Mouse (Mus musculus): ENCODE measurements around the gene Pold1. TPM values are rescaled to one million over a fixed set of nuclear protein-coding genes. Genes with fewer than 3 reads are reported as not detected.

Gene Pold1
- polyA plus RNA-seq, 1 experiment from 2014 or later: 94.3 TPM

GRCm38 (mm10) chr7:44589946-44590345, 41.3 kb upstream of the Pold1 start:
- ATAC-seq: no peak
- Histone ChIP-seq H3K27ac (no peak overlapping the region), H3K4me1 (peaks cover 29% of the 10 kb centered on the region), H3K4me2 (peak overlapping the region; percentile 88), H3K9ac (no peak overlapping the region; the same call in 1 of the 2 replicates), H3K9me3 (replicated peaks) (no peaks in the 10 kb centered on the region; the same call in 1 of the 2 replicates), H3K27me3 (replicated peaks) (peaks cover 100% of the 10 kb centered on the region), H3K4me3 (peak overlapping the region; percentile 57; the same call in 1 of the 2 replicates), H3K36me3 (no peaks in the 10 kb centered on the region)
- 5% methylated on average over 13 of the region's 13 CpGs for WGBS (ENCODE audit: insufficient replicate concordance)

DNA sequence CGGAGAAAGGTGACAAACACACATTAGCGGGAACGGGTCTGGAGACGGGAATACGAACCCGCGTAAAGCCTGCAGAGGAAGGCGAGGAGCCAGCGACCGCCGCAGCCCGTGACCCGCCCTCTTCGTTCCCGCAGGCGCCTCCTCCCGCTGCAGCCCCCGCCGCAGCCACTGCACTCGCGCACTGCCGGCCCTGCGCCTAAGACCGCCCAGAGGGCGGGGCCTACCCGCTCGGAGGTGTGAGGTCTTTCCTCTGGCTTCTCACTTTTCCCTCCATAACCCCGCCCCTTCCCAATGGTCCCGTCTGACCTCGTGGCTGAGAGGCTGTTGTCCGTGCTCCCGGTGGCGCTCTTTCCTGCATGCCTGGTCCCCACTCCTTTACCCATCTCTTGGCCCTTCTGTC, 40.5 kb upstream of the Pold1 start:
- Histone ChIP-seq H3K9ac (no peak overlapping the region), H3K27ac (no peak overlapping the region), H3K27me3 (replicated peaks) (peaks cover 100% of the 10 kb centered on the region), H3K4me2 (peak overlapping the region; percentile 61), H3K36me3 (no peaks in the 10 kb centered on the region), H3K4me1 (peaks cover 29% of the 10 kb centered on the region), H3K9me3 (replicated peaks) (no peaks in the 10 kb centered on the region; the same call in 1 of the 2 replicates), H3K4me3 (peak overlapping the region; percentile 38)
- WGBS (ENCODE audit: insufficient replicate concordance): under 1% methylated on average over 33 of the region's 33 CpGs
- no peak for ATAC-seq

GRCm38 (mm10) chr7:44588338-44588737, 39.7 kb upstream of the Pold1 start:
- peaks cover 29% of the 10 kb centered on the region for H3K4me1 ChIP-seq
- peak overlapping the region; percentile 61 for H3K4me2 ChIP-seq
- WGBS (ENCODE audit: insufficient replicate concordance): 9% methylated on average over 12 of the region's 12 CpGs
- no peak overlapping the region for H3K4me3 ChIP-seq
- no peak overlapping the region for H3K9ac ChIP-seq
- H3K27ac ChIP-seq: no peak overlapping the region
- H3K27me3 ChIP-seq (replicated peaks): peaks cover 92% of the 10 kb centered on the region
- H3K36me3 ChIP-seq: no peaks in the 10 kb centered on the region
- no peaks in the 10 kb centered on the region; the same call in 1 of the 2 replicates for H3K9me3 ChIP-seq (replicated peaks)
- no peak for ATAC-seq

DNA sequence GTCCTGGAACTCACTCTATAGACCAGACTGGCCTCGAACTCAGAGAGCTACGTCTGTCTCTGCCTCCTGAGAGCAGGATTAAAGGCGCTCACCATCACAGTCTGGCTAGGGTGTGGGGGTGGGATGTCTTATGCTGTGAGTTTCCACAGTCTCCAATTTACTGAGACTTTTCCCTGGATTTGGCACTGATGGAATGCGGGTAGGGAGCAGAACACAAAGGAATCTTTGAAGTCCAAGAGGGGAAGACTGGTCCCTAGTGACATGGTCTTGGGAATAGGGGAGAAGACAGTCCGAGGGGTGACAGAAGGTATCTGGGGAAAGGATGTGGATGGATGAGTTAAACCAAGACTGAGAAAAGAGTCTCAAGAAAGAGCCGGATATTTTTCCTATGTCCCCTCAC, 39.0 kb upstream of the Pold1 start:
- WGBS (ENCODE audit: insufficient replicate concordance): 28% methylated on average over 6 of the region's 6 CpGs
- no peak overlapping the region for H3K4me2 ChIP-seq
- no peaks in the 10 kb centered on the region; the same call in 1 of the 2 replicates for H3K9me3 ChIP-seq (replicated peaks)
- H3K9ac ChIP-seq: no peak overlapping the region
- no peak for ATAC-seq
- H3K27me3 ChIP-seq (replicated peaks): peaks cover 87% of the 10 kb centered on the region
- H3K27ac ChIP-seq: no peak overlapping the region
- peaks cover 29% of the 10 kb centered on the region for H3K4me1 ChIP-seq
- H3K4me3 ChIP-seq: no peak overlapping the region
- no peaks in the 10 kb centered on the region for H3K36me3 ChIP-seq

GRCm38 (mm10) chr7:44586930-44587329, 38.3 kb upstream of the Pold1 start:
- no peak overlapping the region for H3K9ac ChIP-seq
- no peaks in the 10 kb centered on the region for H3K36me3 ChIP-seq
- peaks cover 33% of the 10 kb centered on the region for H3K4me1 ChIP-seq
- H3K27me3 ChIP-seq (replicated peaks): peaks cover 87% of the 10 kb centered on the region
- under 1% methylated on average over 18 of the region's 18 CpGs for WGBS (ENCODE audit: insufficient replicate concordance)
- no peak for ATAC-seq
- H3K9me3 ChIP-seq (replicated peaks): no peaks in the 10 kb centered on the region; the same call in 1 of the 2 replicates
- no peak overlapping the region for H3K27ac ChIP-seq
- 0 out of 2 replicates have a peak overlapping the region, but pooled peaks have one; percentile 0 for H3K4me3 ChIP-seq
- peak overlapping the region; percentile 41 for H3K4me2 ChIP-seq

- Histone ChIP-seq H3K4me2 (peak overlapping the region; percentile 41), H3K4me3 (0 out of 2 replicates have a peak overlapping the region, but pooled peaks have one; percentile 0), H3K9ac (no peak overlapping the region), H3K27me3 (replicated peaks) (peaks cover 87% of the 10 kb centered on the region), H3K27ac (no peak overlapping the region), H3K9me3 (replicated peaks) (no peaks in the 10 kb centered on the region; the same call in 1 of the 2 replicates), H3K36me3 (no peaks in the 10 kb centered on the region), H3K4me1 (peaks cover 35% of the 10 kb centered on the region)
- WGBS (ENCODE audit: insufficient replicate concordance): 13% methylated on average over 19 of the region's 19 CpGs
- ATAC-seq: no peak
Measured at GRCm38 (mm10) chr7:44586518-44586917, 37.9 kb upstream of the Pold1 start.

- H3K27me3 ChIP-seq (replicated peaks): peaks cover 87% of the 10 kb centered on the region
- H3K4me1 ChIP-seq: peaks cover 28% of the 10 kb centered on the region
- H3K4me2 ChIP-seq: no peak overlapping the region
Measured at GRCm38 (mm10) chr7:44585606-44586005, 37.0 kb upstream of the Pold1 start.

GRCm38 (mm10) chr7:44584921-44585320, 36.3 kb upstream of the Pold1 start:
- no peaks in the 10 kb centered on the region for H3K36me3 ChIP-seq
- H3K4me2 ChIP-seq: no peak overlapping the region
- no peak for ATAC-seq
- no peak overlapping the region for H3K9ac ChIP-seq
- WGBS (ENCODE audit: insufficient replicate concordance): 69% methylated on average over 6 of the region's 6 CpGs
- H3K27me3 ChIP-seq (replicated peaks): peaks cover 84% of the 10 kb centered on the region
- H3K4me1 ChIP-seq: peaks cover 24% of the 10 kb centered on the region
- H3K4me3 ChIP-seq: no peak overlapping the region
- H3K9me3 ChIP-seq (replicated peaks): no peaks in the 10 kb centered on the region; the same call in 1 of the 2 replicates
- no peak overlapping the region for H3K27ac ChIP-seq

More at GRCm38 (mm10) chr7:44585606-44586005, 37.0 kb upstream of the Pold1 start:
- Histone ChIP-seq H3K9ac (no peak overlapping the region), H3K27ac (no peak overlapping the region), H3K36me3 (no peaks in the 10 kb centered on the region), H3K4me3 (no peak overlapping the region), H3K9me3 (replicated peaks) (no peaks in the 10 kb centered on the region; the same call in 1 of the 2 replicates)
- WGBS (ENCODE audit: insufficient replicate concordance): 72% methylated on average over 6 of the region's 6 CpGs
- ATAC-seq: no peak

DNA sequence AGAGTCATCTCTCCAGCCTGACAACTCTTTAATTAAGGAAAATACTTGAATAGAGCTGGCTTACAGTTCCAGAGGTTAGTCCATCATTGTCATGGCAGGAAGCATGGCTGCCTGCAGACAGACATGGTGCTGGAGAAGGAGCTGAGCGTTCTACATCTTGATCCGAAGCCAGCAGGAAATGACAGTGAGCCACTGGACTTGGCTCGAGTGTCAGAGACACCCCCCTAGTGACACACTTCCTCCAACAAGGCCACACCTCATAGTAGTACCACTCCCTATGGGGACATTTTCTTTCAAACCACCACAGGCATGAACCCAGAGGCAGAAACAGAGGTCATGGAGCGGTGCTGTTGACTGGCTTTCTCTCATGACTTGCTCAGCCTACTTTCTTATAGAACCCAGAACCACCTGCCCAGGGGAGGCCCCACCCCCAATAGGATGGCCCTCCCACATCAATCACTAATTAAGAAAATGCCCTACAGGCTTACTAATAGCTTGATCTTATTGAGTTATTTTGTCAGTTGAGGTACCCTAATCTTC, 35.7 kb upstream of the Pold1 start:
- 48% methylated on average over 4 of the region's 4 CpGs for WGBS (ENCODE audit: insufficient replicate concordance)
- Histone ChIP-seq H3K4me3 (no peak overlapping the region), H3K36me3 (no peaks in the 10 kb centered on the region), H3K9me3 (replicated peaks) (no peaks in the 10 kb centered on the region; the same call in 1 of the 2 replicates), H3K9ac (no peak overlapping the region), H3K4me2 (no peak overlapping the region), H3K27me3 (replicated peaks) (peaks cover 78% of the 10 kb centered on the region), H3K27ac (no peak overlapping the region), H3K4me1 (peaks cover 21% of the 10 kb centered on the region)
- ATAC-seq: no peak

GRCm38 (mm10) chr7:44583146-44583545, 34.5 kb upstream of the Pold1 start:
- no peaks in the 10 kb centered on the region for H3K36me3 ChIP-seq
- no peak overlapping the region for H3K27ac ChIP-seq
- H3K27me3 ChIP-seq (replicated peaks): peaks cover 66% of the 10 kb centered on the region
- H3K4me2 ChIP-seq: no peak overlapping the region
- no peak for ATAC-seq
- H3K9ac ChIP-seq: no peak overlapping the region
- H3K9me3 ChIP-seq (replicated peaks): no peaks in the 10 kb centered on the region; the same call in 1 of the 2 replicates
- 67% methylated on average over 1 of the region's 1 CpGs for WGBS (ENCODE audit: insufficient replicate concordance)
- peaks cover 10% of the 10 kb centered on the region; the same call in 1 of the 2 replicates for H3K4me1 ChIP-seq
- no peak overlapping the region for H3K4me3 ChIP-seq

DNA sequence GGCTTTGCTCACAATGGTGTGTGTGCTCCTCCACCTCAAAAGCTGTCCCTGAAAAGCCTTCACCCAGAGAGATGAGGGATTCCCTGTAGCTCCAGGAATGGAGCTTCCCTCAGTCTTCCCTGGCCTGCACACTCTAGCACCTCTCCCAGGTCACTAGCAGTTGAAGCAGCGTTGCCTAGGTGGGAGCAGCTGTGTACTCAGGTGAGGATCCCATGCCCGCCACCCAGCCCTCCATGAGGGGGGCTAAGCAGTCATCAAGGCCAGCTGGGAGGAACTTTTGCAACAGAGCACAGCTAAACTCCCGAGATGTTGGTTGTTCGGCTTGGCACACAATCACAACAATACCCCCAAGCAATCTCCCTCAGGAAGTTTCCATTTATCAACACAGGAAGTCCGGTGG, 34.1 kb upstream of the Pold1 start:
- Histone ChIP-seq H3K27me3 (replicated peaks) (peaks cover 62% of the 10 kb centered on the region), H3K9ac (no peak overlapping the region), H3K9me3 (replicated peaks) (no peaks in the 10 kb centered on the region; the same call in 1 of the 2 replicates), H3K36me3 (no peaks in the 10 kb centered on the region), H3K4me2 (no peak overlapping the region), H3K27ac (no peak overlapping the region), H3K4me3 (no peak overlapping the region), H3K4me1 (peaks cover 10% of the 10 kb centered on the region; the same call in 1 of the 2 replicates)
- no peak for ATAC-seq
- WGBS (ENCODE audit: insufficient replicate concordance): 43% methylated on average over 5 of the region's 5 CpGs

- Histone ChIP-seq H3K4me2 (no peak overlapping the region), H3K4me3 (no peak overlapping the region), H3K9ac (no peak overlapping the region), H3K9me3 (replicated peaks) (no peaks in the 10 kb centered on the region; the same call in 1 of the 2 replicates), H3K27ac (no peak overlapping the region), H3K27me3 (replicated peaks) (peaks cover 56% of the 10 kb centered on the region), H3K4me1 (peaks cover 10% of the 10 kb centered on the region; the same call in 1 of the 2 replicates), H3K36me3 (no peaks in the 10 kb centered on the region)
- no peak for ATAC-seq
- WGBS (ENCODE audit: insufficient replicate concordance): 39% methylated on average over 6 of the region's 6 CpGs
Measured at GRCm38 (mm10) chr7:44581637-44582036, 33.0 kb upstream of the Pold1 start.

Data from liver, embryonic 12.5 days (tissue).